Mouse (Mus musculus) testis, adult 2 months (tissue): Measurements from ENCODE around the gene Aox4.

Experiments used
- CTCF ChIP-seq: fragments of 200-500 bp; IDR thresholded peaks from 2 replicates; pipeline ENCODE4 v1.5.1; 2012; ENCODE audit warnings: low read depth, mild to moderate bottlenecking, inconsistent platforms, low read length, moderate library complexity; ENCODE audit not compliant: control insufficient read depth, insufficient read depth, insufficient replicate concordance
- POLR2A ChIP-seq: fragments of 200-500 bp; IDR thresholded peaks from 2 replicates; pipeline ENCODE4 v1.6.1; 2012; ENCODE audit warnings: low read depth, mild to moderate bottlenecking, inconsistent platforms, low read length, moderate library complexity; ENCODE audit not compliant: control insufficient read depth

- TF ChIP-seq CTCF (no peak), POLR2A (no peak)
Measured at GRCm38 (mm10) chr1:58229774-58230173, 19.6 kb downstream of the Aox4 start.
